ENCODE assay signal across 8 mouse cellular contexts in the genomic region with DNA sequence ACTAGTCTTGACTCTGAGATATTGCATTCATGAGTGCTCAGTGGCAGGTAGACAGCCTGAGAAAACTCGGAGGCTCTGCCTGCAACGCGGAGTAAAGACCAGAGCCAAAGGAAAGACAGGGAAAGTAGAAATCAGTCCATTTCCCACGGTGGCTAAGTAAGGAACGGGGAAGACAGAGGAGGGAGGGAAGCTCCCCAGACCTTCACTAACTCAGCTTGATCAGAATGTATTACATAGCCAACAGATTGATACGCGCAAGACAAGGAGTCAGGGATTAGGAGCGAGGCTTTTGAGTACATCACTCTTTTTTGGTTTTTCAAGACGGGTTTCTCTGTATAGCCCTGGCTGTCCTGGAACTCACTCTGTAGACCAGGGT. TPM values are rescaled to one million over a fixed set of nuclear protein-coding genes. Genes with fewer than 3 reads are reported as not detected.
A peak's percentile ranks its signal among the peaks of the same experiment; 100 is the strongest.
DNase-seq lines count a peak whose midpoint lies in the region; ATAC-seq and TF ChIP-seq lines count a peak whose summit lies in the region.

No protein-coding gene starts in this region.

- peaks cover 75% of the 10 kb centered on the region for H3K27me3 ChIP-seq in heart, embryonic 10.5 days (ENCODE audit: insufficient read depth, poor library complexity, severe bottlenecking)
- peaks cover 34% of the 10 kb centered on the region for H3K27me3 ChIP-seq in CH12.LX (replicated peaks)
- H3K27me3 ChIP-seq in hindbrain, embryonic 10.5 days (ENCODE audit: insufficient read depth, poor library complexity, severe bottlenecking): peaks cover 98% of the 10 kb centered on the region

- peak overlapping the region; percentile 71 for H3K4me3 ChIP-seq in heart, embryonic 10.5 days
- peak overlapping the region; percentile 68 to 80 (median 71) for H3K4me3 ChIP-seq in CH12.LX (replicated peaks in 1 of 3; ENCODE audit: low read depth in 2 of 3, low read length in 2 of 3, poor library complexity in 1 of 3)
- H3K4me3 ChIP-seq in hindbrain, embryonic 10.5 days: peak overlapping the region; percentile 39

- TF ChIP-seq EP300 in CH12.LX (IDR thresholded peaks at IDR 0.05; ENCODE audit: low read length): no peak

- in situ Hi-C loops in CH12.LX (cut with MboI; ENCODE audit: low pct_ligation_motif_present, low pct_unique_long_range_greater_than_20kb, low sequenced_read_pairs): no loop called here

- no peak for TF ChIP-seq CTCF in CH12.LX (conservative IDR thresholded peaks at IDR 0.05 in 1 of 2, IDR thresholded peaks at IDR 0.05 in 1 of 2; ENCODE audit: low read depth in 2 of 2, low read length in 2 of 2)

- no peak for DNase-seq in heart, embryonic 10.5 days (ENCODE audit: low spot score)
- DNase-seq in heart, adult 18-20 months: no peak
- DNase-seq in CH12.LX (ENCODE audit: extremely low read depth): no peak
- no peak for DNase-seq in hindbrain, embryonic 10.5 days (ENCODE audit: low spot score)
- DNase-seq in adrenal gland, adult 8-10 months: no peak
- no peak for DNase-seq in left cerebral cortex, postnatal 4 days
- DNase-seq in cerebellum, postnatal 4 days (ENCODE audit: low spot score in 2 of 2): no peak

- H3K36me3 ChIP-seq in heart, embryonic 10.5 days: no peaks in the 10 kb centered on the region
- peaks cover 0 to 10% of the 10 kb centered on the region in 2 experiments for H3K36me3 ChIP-seq in CH12.LX (replicated peaks in 1 of 2; ENCODE audit: control insufficient read depth in 1 of 2, insufficient read depth in 1 of 2, low read length in 1 of 2)
- H3K36me3 ChIP-seq in hindbrain, embryonic 10.5 days: no peaks in the 10 kb centered on the region

- H3K4me2 ChIP-seq in CH12.LX (ENCODE audit: insufficient read depth, low read depth, poor library complexity, severe bottlenecking): peak overlapping the region; percentile 89

- no peaks in the 10 kb centered on the region for H3K9me3 ChIP-seq in heart, embryonic 10.5 days
- H3K9me3 ChIP-seq in CH12.LX (replicated peaks; ENCODE audit: low read length): no peaks in the 10 kb centered on the region
- no peaks in the 10 kb centered on the region for H3K9me3 ChIP-seq in hindbrain, embryonic 10.5 days

- peaks cover 87% of the 10 kb centered on the region for H3K4me1 ChIP-seq in heart, embryonic 10.5 days
- peaks cover 16 to 31% of the 10 kb centered on the region in 2 experiments for H3K4me1 ChIP-seq in CH12.LX (ENCODE audit: control insufficient read depth in 1 of 2, insufficient read depth in 2 of 2)
- H3K4me1 ChIP-seq in hindbrain, embryonic 10.5 days (replicated peaks): peaks cover 69% of the 10 kb centered on the region

- WGBS in heart, embryonic 10.5 days: 2% methylated on average over 9 of the region's 9 CpGs
- 3% methylated on average over 9 of the region's 9 CpGs for WGBS in hindbrain, embryonic 10.5 days

- intact Hi-C loops in left cerebral cortex, postnatal 4 days (cut with DNase I): no loop called here

- dilution Hi-C loops in CH12.LX (cut with MboI; ENCODE audit: extremely low pct_ligation_motif_present, extremely low pct_unique_long_range_greater_than_20kb, low sequenced_read_pairs): no loop called here

- H3K9ac ChIP-seq in CH12.LX (ENCODE audit: insufficient read depth, low read depth): peak overlapping the region; percentile 76; the same call in 1 of the 2 replicates

- no peak for TF ChIP-seq POLR2A in CH12.LX (IDR thresholded peaks at IDR 0.05; ENCODE audit: low read depth, low read length)

- H3K27ac ChIP-seq in heart, embryonic 10.5 days: peak overlapping the region; percentile 81
- H3K27ac ChIP-seq in CH12.LX (ENCODE audit: insufficient read depth, low read depth): peak overlapping the region; percentile 15; the same call in 1 of the 2 replicates
- H3K27ac ChIP-seq in hindbrain, embryonic 10.5 days: no peak overlapping the region

- H3K79me2 ChIP-seq in CH12.LX (replicated peaks; ENCODE audit: control insufficient read depth, extremely low read depth, insufficient read depth, poor library complexity, severe bottlenecking): peaks cover 15% of the 10 kb centered on the region; the same call in 1 of the 2 replicates

- TF ChIP-seq RAD21 in CH12.LX (IDR thresholded peaks at IDR 0.05; ENCODE audit: low read depth, low read length): no peak

- peak; percentile 2; the same call in 1 of the 2 replicates for ATAC-seq in megakaryocyte, adult 5-6 weeks (ENCODE audit: poor library complexity, severe bottlenecking)

TF ChIP-seq in CH12.LX, 34 proteins besides CTCF, POLR2A, EP300 and RAD21:
- no peak for TF ChIP-seq ZMIZ1 (IDR thresholded peaks at IDR 0.05; ENCODE audit: low read depth, low read length)
- TF ChIP-seq MEF2A (IDR thresholded peaks at IDR 0.05; ENCODE audit: borderline replicate concordance, low read depth, low read length): no peak

RNA-seq across cellular contexts. Expression of a gene that starts 1.3 kb away (rescaled TPM):
- polyA plus RNA-seq in heart, embryonic 10.5 days (2016; fragmentation: Nextera tagmentation; extraction: Ambion mirVana): 11.2 and 21.9 TPM in 2 replicates
- total RNA-seq in heart, adult 18-20 months (2021): 10 to 100 TPM; 17.4 to 20.5 TPM
- total RNA-seq in CH12.LX (2012; rRNA removed) (18.2 and 23.2 TPM in 2 replicates), CH12.LX (2014; rRNA removed) (19.0 and 22.8 TPM in 2 replicates)
- polyA plus RNA-seq in CH12.LX (2012; ENCODE audit: insufficient read length, low read depth): 12.8 and 17.2 TPM in 2 replicates
- polyA plus RNA-seq in hindbrain, embryonic 10.5 days (2016; fragmentation: Nextera tagmentation; extraction: Ambion mirVana): 1.0 and 1.9 TPM in 2 replicates
- 2.5 and 3.5 TPM in 2 replicates for total RNA-seq in megakaryocyte, adult 5-6 weeks (2015)
- 3.3 and 7.7 TPM in 2 replicates for total RNA-seq in megakaryocyte, adult 5-6 weeks (2017)
- 10 to 100 TPM in 2 of 4 experiments, 1 to 10 TPM in 2; 9.2 to 14.0 (median 10.8) TPM for total RNA-seq in adrenal gland, adult 8-10 months (2022)
- total RNA-seq in left cerebral cortex, postnatal 4 days (2021): under 1 TPM; 0.34 to 0.36 TPM

RNA-seq across cellular contexts. Expression of a gene that starts 20.1 kb away (rescaled TPM):
- polyA plus RNA-seq in heart, embryonic 10.5 days (2016; fragmentation: Nextera tagmentation; extraction: Ambion mirVana): 86.1 and 92.1 TPM in 2 replicates
- 10 to 100 TPM; 30.1 to 34.4 TPM for total RNA-seq in heart, adult 18-20 months (2021)
- 57.1 and 59.8 TPM in 2 replicates for total RNA-seq in CH12.LX (2012; rRNA removed)
- total RNA-seq in CH12.LX (2014; rRNA removed): 39.7 and 40.4 TPM in 2 replicates
- 50.1 and 52.8 TPM in 2 replicates for polyA plus RNA-seq in CH12.LX (2012; ENCODE audit: insufficient read length, low read depth)
- polyA plus RNA-seq in hindbrain, embryonic 10.5 days (2016; fragmentation: Nextera tagmentation; extraction: Ambion mirVana): 110 and 127 TPM in 2 replicates
- total RNA-seq in megakaryocyte, adult 5-6 weeks (2015): 39.8 and 53.9 TPM in 2 replicates
- 45.7 and 58.1 TPM in 2 replicates for total RNA-seq in megakaryocyte, adult 5-6 weeks (2017)
- total RNA-seq in adrenal gland, adult 8-10 months (2022): 10 to 100 TPM; 73.9 to 84.5 (median 77.5) TPM
- 10 to 100 TPM; 62.9 to 68.7 TPM for total RNA-seq in left cerebral cortex, postnatal 4 days (2021)
